Mouse (Mus musculus) midbrain, embryonic 15.5 days (tissue): Measurements from ENCODE around the gene Dhx58. TPM values are rescaled to one million over a fixed set of nuclear protein-coding genes. Genes with fewer than 3 reads are reported as not detected.

Source experiments
- ATAC-seq: fragments of 200-750 bp; cut with Nextera tagmentation; replicated peaks from 2 replicates; pipeline ENCODE4 v1.8.0; 2017; ENCODE audit warnings: moderate TSS enrichment
- H3K27ac ChIP-seq: fragments of 300-500 bp; sonication (generic); 2 replicates; pipeline ENCODE4 v1.5.1; 2015; ENCODE audit warnings: mild to moderate bottlenecking, inconsistent platforms
- H3K27me3 ChIP-seq: fragments of 300-500 bp; sonication (generic); replicated peaks from 2 replicates; pipeline ENCODE4 v1.6.1; 2015; ENCODE audit warnings: inconsistent platforms
- H3K36me3 ChIP-seq: fragments of 300-500 bp; sonication (generic); replicated peaks from 2 replicates; pipeline ENCODE4 v1.6.1; 2015; ENCODE audit warnings: inconsistent platforms
- H3K4me1 ChIP-seq: fragments of 300-500 bp; sonication (generic); 2 replicates; pipeline ENCODE4 v1.6.1; 2015; ENCODE audit warnings: inconsistent platforms
- H3K4me2 ChIP-seq: fragments of 300-500 bp; sonication (generic); 2 replicates; pipeline ENCODE4 v1.6.1; 2015; ENCODE audit warnings: inconsistent platforms, mild to moderate bottlenecking, moderate library complexity
- H3K4me3 ChIP-seq: fragments of 300-500 bp; sonication (generic); 2 replicates; pipeline ENCODE4 v1.5.1; 2015; ENCODE audit warnings: mild to moderate bottlenecking, inconsistent platforms
- H3K9ac ChIP-seq: fragments of 300-500 bp; sonication (generic); 2 replicates; pipeline ENCODE4 v1.6.1; 2015; ENCODE audit warnings: mild to moderate bottlenecking, inconsistent platforms
- H3K9me3 ChIP-seq: fragments of 300-500 bp; sonication (generic); 2 replicates; pipeline ENCODE4 v1.6.1; 2016; ENCODE audit warnings: inconsistent platforms
- WGBS: fragments of 180-500 bp; shearing (Covaris S2); methylation state at CpG from one replicate; pipeline ENCODE4 v1.1.7; 2015; ENCODE audit warnings: mixed read lengths; 5-methylcytosine and 5-hydroxymethylcytosine counted together
- polyA plus RNA-seq: library from polyadenylated mRNA; unstranded; fragments of >200 nt; fragmentation: Nextera tagmentation; extraction: Ambion mirVana; gene quantifications from 2 replicates; pipeline ENCODE4 v1.2.1, GENCODE M21; 2015

The Dhx58 gene
- polyA plus RNA-seq, 1 experiment from 2014 or later = 3.5 TPM

DNA sequence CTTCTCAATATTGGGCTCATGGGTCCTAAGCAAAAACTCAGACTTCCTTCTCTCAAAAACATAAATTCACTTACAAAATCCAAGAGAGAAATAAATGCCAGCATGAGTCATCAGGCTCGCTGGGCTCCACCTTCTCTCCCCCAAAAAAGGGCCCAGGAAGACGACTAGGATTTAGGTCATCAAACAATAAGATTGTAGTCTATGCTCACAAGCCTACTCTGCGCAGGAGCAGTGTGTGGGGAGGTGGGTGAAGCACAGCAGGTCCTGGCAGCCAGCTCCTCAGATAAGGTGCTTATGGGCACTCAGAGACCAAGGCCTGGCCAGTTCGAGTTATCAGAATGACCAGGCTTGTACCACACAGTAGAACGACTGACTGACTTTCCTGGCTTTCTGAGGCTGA lies 16.3 kb upstream of the Dhx58 start:
- no peak for ATAC-seq
- Histone ChIP-seq H3K27ac (0 out of 2 replicates have a peak overlapping the region, but pooled peaks have one; percentile 27), H3K4me2 (no peak overlapping the region), H3K4me1 (peaks cover 14% of the 10 kb centered on the region; the same call in 1 of the 2 replicates), H3K9me3 (no peaks in the 10 kb centered on the region), H3K36me3 (peaks cover 22% of the 10 kb centered on the region), H3K9ac (no peak overlapping the region), H3K4me3 (no peak overlapping the region), H3K27me3 (no peaks in the 10 kb centered on the region)
- 73% methylated on average over 5 of the region's 5 CpGs for WGBS

DNA sequence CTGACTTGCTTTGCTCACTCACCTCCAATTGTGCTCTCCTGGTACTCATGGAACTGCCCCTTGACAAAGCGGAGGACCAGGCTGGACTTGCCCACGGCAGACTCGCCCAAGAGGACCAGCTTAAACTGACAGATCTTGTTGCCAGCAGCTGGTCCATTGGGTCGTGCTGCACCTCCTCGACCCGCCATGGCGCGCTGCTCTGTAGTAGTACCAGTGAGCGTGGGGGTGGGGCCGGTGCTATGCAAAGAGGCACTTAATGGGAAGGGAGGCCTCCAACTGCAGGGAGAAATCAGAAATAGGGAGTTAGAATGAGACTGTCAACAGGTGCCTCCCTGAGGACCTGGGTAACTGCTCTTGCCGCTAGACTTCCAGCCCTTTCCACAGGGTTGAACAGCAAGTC lies 15.8 kb upstream of the Dhx58 start:
- Histone ChIP-seq H3K9me3 (no peaks in the 10 kb centered on the region), H3K36me3 (peaks cover 22% of the 10 kb centered on the region), H3K4me3 (no peak overlapping the region), H3K4me2 (no peak overlapping the region), H3K9ac (no peak overlapping the region), H3K4me1 (peaks cover 14% of the 10 kb centered on the region; the same call in 1 of the 2 replicates), H3K27ac (no peak overlapping the region; the same call in 1 of the 2 replicates), H3K27me3 (no peaks in the 10 kb centered on the region)
- ATAC-seq = no peak
- 86% methylated on average over 11 of the region's 11 CpGs for WGBS

DNA sequence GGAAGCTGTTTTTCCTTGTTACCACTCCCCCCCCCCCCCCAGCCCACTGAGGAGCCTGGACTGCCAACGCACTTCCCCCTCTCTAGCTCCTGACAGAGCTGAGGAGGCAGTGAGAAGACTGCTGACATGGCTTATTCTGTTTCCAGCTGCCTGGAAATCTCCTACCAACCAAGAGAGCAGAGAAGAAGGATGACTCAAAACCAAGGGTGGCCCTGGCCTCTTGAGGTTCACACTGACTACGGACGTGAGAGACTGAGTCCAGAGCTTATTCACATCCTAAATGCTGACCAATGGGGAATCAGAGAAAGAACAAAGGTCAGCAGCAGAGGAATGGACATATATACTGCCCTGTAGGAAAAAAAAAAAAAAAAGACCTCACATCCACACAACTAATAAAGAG lies 15.2 kb upstream of the Dhx58 start:
- no peak for ATAC-seq
- WGBS = 90% methylated on average over 3 of the region's 3 CpGs
- Histone ChIP-seq H3K27ac (no peak overlapping the region), H3K4me1 (peaks cover 14% of the 10 kb centered on the region; the same call in 1 of the 2 replicates), H3K9ac (no peak overlapping the region), H3K27me3 (no peaks in the 10 kb centered on the region), H3K9me3 (no peaks in the 10 kb centered on the region), H3K4me2 (no peak overlapping the region), H3K36me3 (peaks cover 22% of the 10 kb centered on the region), H3K4me3 (no peak overlapping the region)

DNA sequence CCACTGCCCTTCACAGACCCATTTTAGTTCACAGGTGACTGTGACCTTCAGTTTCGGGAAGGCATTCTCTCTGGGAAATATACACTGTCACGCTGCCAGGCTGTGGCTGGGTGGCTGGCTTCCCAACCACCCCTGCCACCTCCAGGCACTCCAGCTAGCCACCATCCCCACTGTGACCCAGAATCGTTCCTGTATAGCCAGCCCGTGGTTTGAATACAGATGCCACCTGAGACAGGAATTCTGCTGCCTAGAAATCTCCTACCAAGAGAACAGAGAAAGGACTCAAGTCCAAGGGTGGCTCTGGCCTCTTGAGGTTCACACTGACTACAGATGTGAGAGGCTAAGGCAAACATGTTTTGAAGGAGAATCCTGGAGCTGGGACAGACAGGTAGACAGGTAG lies 14.8 kb upstream of the Dhx58 start:
- H3K4me3 ChIP-seq = no peak overlapping the region
- H3K36me3 ChIP-seq = peaks cover 22% of the 10 kb centered on the region
- no peak for ATAC-seq
- H3K27me3 ChIP-seq = no peaks in the 10 kb centered on the region
- no peaks in the 10 kb centered on the region for H3K9me3 ChIP-seq
- H3K9ac ChIP-seq = no peak overlapping the region
- WGBS = 91% methylated on average over 4 of the region's 4 CpGs
- peaks cover 18% of the 10 kb centered on the region for H3K4me1 ChIP-seq
- no peak overlapping the region for H3K4me2 ChIP-seq
- H3K27ac ChIP-seq = no peak overlapping the region

DNA sequence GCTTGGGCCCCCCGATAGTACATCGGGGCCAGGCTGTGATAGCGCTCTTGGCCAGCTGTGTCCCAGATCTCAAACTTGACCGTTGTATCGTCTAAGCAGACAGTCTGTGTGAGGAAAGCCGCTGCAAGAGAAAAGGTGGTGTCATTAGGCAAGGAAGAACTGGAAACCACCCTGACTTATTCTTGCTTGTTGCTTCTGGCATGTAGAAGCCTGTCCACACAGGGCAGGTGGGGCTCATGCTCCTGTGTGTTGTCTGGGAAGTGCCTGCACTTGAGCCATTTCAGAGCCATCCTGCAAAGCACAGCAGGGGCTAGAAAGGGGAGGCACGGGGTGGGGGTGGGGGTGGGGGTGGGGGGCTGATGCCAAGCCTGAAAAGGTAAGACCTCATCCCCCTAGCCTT lies 14.4 kb upstream of the Dhx58 start:
- no peaks in the 10 kb centered on the region for H3K27me3 ChIP-seq
- 94% methylated on average over 7 of the region's 7 CpGs for WGBS
- H3K9ac ChIP-seq = no peak overlapping the region
- H3K36me3 ChIP-seq = peaks cover 22% of the 10 kb centered on the region
- ATAC-seq = no peak
- H3K27ac ChIP-seq = no peak overlapping the region
- H3K4me3 ChIP-seq = no peak overlapping the region
- no peak overlapping the region for H3K4me2 ChIP-seq
- H3K4me1 ChIP-seq = peaks cover 22% of the 10 kb centered on the region
- H3K9me3 ChIP-seq = no peaks in the 10 kb centered on the region

DNA sequence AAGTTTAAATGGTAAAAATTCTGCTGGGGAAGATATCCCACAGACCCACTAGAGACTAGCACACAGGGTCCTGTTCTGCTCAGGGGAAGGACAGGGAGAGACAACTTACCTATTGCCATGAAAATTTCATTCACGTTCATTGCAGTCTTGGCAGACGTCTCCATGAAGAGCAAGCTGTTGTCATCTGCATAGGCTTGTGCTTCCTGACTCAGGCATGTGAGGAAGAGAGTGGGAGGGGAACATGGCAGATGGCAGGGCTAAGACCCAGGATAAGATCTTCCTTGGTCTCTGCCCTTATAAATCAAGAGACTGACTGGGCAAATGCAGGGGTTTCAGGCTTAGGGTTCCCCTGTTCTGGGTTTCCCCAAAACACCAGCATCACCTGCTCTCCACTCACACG lies 12.6 kb upstream of the Dhx58 start:
- Histone ChIP-seq H3K9me3 (no peaks in the 10 kb centered on the region), H3K27me3 (no peaks in the 10 kb centered on the region), H3K27ac (no peak overlapping the region), H3K4me3 (no peak overlapping the region), H3K9ac (no peak overlapping the region; the same call in 1 of the 2 replicates), H3K4me1 (peaks cover 16% of the 10 kb centered on the region), H3K4me2 (no peak overlapping the region), H3K36me3 (peaks cover 22% of the 10 kb centered on the region)
- 87% methylated on average over 3 of the region's 3 CpGs for WGBS
- no peak for ATAC-seq

DNA sequence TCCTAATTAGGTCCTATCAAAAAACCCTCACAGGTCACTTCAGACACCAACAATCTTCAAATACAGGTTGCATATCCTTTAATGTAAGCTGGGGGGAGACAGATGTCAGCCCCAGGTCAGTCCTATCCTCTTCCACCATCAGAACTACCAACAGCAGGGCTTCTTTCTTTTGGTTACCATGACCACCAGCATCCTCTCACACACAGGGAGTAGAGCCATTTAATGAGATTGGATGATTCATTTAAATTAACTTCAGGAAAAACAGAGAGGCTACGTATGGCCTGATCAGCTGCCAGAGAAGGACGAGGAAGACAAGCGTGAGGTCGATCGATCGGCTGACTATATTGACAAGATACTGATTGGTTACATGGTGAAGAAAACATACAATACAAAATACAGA lies 10.9 kb upstream of the Dhx58 start:
- no peak overlapping the region for H3K4me2 ChIP-seq
- H3K4me3 ChIP-seq = no peak overlapping the region
- no peaks in the 10 kb centered on the region for H3K27me3 ChIP-seq
- 75% methylated on average over 6 of the region's 6 CpGs for WGBS
- no peaks in the 10 kb centered on the region for H3K9me3 ChIP-seq
- ATAC-seq = no peak
- H3K36me3 ChIP-seq = peaks cover 27% of the 10 kb centered on the region
- H3K27ac ChIP-seq = no peak overlapping the region
- peaks cover 21% of the 10 kb centered on the region for H3K4me1 ChIP-seq
- no peak overlapping the region for H3K9ac ChIP-seq

DNA sequence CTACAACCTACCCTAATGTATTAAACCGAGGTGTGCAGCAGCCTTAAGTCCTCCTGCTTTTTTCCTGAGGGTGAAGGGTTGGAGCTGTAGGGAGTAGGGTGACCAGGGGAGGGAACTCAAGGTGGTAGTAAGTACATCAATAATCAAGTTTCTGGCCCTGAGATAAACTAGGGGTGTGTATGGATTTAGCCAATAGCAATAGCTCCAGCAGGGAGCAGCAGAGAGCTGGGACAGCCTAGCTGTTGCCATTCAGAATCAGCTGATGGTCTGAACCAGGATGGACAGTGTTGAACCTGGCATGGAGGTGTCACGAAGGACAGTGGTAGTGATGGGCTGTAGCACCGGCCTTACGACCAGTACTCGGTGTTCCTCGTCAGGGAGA lies 10.5 kb upstream of the Dhx58 start:
- ATAC-seq = no peak
- H3K9ac ChIP-seq = peak overlapping the region; percentile 6; the same call in 1 of the 2 replicates
- H3K4me3 ChIP-seq = no peak overlapping the region
- 51% methylated on average over 6 of the region's 6 CpGs for WGBS
- H3K4me1 ChIP-seq = peaks cover 21% of the 10 kb centered on the region
- H3K9me3 ChIP-seq = no peaks in the 10 kb centered on the region
- H3K27ac ChIP-seq = no peak overlapping the region
- H3K4me2 ChIP-seq = no peak overlapping the region
- H3K36me3 ChIP-seq = peaks cover 27% of the 10 kb centered on the region
- H3K27me3 ChIP-seq = no peaks in the 10 kb centered on the region

DNA sequence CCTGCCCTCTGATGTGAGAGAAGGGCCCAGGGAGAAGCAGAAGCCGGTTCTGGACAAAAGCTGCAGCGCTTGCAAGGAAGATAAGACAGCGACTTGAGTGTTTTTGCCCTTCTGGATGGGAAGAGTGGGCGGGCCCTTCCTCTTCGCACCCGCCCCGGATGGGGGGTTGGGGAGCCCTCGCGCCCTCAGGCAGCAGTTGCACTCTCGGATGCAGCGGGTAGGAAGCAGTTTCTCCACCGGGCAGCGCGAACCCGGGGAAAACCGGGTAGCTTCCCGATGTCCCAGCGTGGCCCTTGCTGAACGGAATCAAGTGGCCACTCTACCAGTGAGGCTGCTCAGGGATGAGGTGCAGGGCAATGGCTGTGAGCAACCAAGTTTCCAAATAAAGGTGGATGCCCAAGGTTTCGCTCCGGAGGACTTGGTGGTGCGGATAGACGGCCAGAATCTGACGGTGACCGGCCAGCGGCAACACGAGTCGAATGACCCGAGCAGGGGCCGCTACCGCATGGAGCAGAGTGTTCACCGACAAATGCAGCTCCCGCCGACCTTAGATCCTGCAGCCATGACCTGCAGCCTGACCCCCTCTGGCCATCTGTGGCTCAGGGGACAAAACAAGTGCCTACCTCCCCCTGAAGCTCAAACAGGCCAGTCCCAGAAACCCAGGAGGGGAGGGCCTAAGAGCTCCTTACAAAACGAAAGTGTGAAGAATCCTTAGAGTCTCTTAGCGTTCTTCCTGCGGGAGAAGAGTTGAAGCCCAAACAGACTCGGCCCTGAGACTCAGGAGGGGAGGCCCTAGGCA lies 9.9 kb upstream of the Dhx58 start, which contains the start of gene Hspb9:
Gene Hspb9 (plus strand): TSS at position 116 of the 799 bp plus-strand sequence.
- WGBS = 8% methylated on average over 38 of the region's 38 CpGs

DNA sequence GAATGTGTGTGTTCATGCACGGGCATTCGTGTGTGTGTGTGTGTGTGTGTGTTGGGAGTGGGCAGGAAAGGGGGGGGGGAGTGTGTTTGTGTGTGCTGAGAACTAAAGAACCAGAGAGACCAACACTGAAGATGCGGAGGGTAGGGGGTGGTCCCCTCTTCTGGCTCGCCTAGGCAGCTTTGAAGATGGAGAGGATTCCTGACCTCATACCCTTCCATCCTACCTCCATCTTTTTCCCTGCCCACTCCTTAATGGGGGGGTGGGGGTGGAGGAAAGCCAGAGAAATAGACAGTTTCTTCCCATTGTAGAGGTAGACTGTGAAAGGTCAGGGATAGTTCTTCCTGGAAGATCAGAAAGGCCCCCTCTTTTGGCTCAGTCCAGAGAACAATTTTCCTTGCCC lies 9.1 kb upstream of the Dhx58 start:
- Histone ChIP-seq H3K9me3 (no peaks in the 10 kb centered on the region), H3K36me3 (peaks cover 35% of the 10 kb centered on the region), H3K4me3 (no peak overlapping the region), H3K9ac (0 out of 2 replicates have a peak overlapping the region, but pooled peaks have one; percentile 12), H3K27ac (no peak overlapping the region), H3K27me3 (no peaks in the 10 kb centered on the region), H3K4me2 (peak overlapping the region; percentile 23; the same call in 1 of the 2 replicates), H3K4me1 (peaks cover 21% of the 10 kb centered on the region)
- 66% methylated on average over 4 of the region's 4 CpGs for WGBS
- no peak for ATAC-seq

More for the DNA sequence above, 9.9 kb upstream of the Dhx58 start, which contains the start of gene Hspb9:
- H3K27ac ChIP-seq = peak within 1 kb of the TSS; percentile 10; the same call in 1 of the 2 replicates
- H3K4me1 ChIP-seq = peaks cover 21% of the 10 kb centered on the region
- no peak for ATAC-seq
- peak within 1 kb of the TSS; percentile 23; the same call in 1 of the 2 replicates for H3K4me2 ChIP-seq
- peak within 1 kb of the TSS; percentile 12; the same call in 1 of the 2 replicates for H3K9ac ChIP-seq
- peaks cover 32% of the 10 kb centered on the region for H3K36me3 ChIP-seq
- H3K9me3 ChIP-seq = no peaks in the 10 kb centered on the region
- H3K4me3 ChIP-seq = no peak within 1 kb of the TSS
- H3K27me3 ChIP-seq = no peaks in the 10 kb centered on the region

DNA sequence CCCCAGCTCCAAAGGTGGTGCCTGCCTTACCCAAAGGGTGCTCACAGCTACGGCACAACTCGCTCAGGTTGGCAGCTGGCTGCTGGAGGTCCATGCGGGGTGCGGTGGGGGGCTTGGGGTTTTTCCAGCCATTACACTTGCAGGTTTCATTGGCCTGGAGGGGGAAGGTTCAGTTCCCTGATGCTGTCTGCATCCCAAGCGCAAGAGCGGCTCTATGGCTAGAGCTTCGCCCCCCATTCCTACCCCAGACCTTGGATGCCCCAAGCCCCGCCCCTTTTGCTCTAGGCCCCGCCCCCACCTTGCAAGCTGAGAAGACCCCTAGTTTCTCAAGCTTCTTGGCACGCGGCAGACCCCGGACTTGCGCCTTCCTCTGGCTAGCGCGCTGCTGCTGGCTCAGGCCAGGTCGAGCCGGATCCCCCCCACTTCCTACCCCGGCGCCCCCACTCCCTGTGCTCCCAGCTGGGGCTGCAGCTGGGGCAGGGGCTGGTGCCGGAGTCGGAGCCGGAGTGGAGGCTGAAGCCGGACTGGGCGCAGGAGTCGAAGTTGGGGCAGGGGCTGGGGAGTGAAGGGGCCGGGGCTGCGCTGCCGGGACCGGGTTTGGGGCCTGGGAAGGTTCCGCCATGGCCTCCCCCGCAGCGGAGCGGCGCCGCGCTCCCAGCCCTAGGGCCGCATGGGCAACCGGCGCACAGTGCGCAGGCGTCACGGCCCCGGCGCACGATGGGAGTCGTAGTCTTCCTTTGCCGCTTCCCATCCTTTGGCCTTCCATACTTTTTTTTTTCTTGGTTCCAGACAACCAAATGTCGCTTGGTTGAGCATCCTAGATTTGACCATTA lies 7.9 kb upstream of the Dhx58 start, which contains the start of gene Kat2a:
Gene Kat2a (minus strand): TSS at position 683 of the 833 bp plus-strand sequence.
- H3K4me3 ChIP-seq = peak within 1 kb of the TSS; percentile 90
- H3K27me3 ChIP-seq = no peaks in the 10 kb centered on the region
- peak within 1 kb of the TSS; percentile 81 for H3K27ac ChIP-seq
- H3K9me3 ChIP-seq = no peaks in the 10 kb centered on the region
- ATAC-seq = peak; percentile 93
- H3K4me1 ChIP-seq = peaks cover 21% of the 10 kb centered on the region
- WGBS = under 1% methylated on average over 43 of the region's 48 CpGs
- H3K36me3 ChIP-seq = peaks cover 35% of the 10 kb centered on the region; the same call in 1 of the 2 replicates
- peak within 1 kb of the TSS; percentile 83 for H3K9ac ChIP-seq
- peak within 1 kb of the TSS; percentile 84 for H3K4me2 ChIP-seq

DNA sequence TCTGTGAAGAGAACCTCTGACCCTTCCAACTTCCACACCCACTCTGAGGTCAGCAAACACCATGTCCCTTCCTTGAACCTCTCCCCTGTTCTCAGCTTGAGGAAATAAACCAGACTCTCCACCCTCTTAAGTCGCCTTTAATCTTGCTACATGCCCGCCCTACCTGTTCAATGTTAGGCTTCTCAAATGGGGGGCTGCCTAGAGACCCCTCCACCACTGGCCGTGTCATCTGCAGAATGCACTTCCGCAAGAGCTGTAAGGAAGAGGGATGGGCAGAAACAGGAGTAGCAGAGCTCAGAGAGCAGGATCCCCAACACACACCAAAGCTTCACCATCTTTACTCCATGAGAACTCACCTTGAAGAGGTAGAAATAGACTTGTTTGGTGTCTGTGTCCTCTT lies 6.9 kb upstream of the Dhx58 start:
- Histone ChIP-seq H3K4me1 (peaks cover 21% of the 10 kb centered on the region), H3K4me2 (peak overlapping the region; percentile 84; the same call in 1 of the 2 replicates), H3K27ac (no peak overlapping the region), H3K9me3 (no peaks in the 10 kb centered on the region), H3K36me3 (peaks cover 39% of the 10 kb centered on the region), H3K4me3 (peak overlapping the region; percentile 90; the same call in 1 of the 2 replicates), H3K27me3 (no peaks in the 10 kb centered on the region), H3K9ac (peak overlapping the region; percentile 83)
- ATAC-seq = no peak
- WGBS = 87% methylated on average over 4 of the region's 4 CpGs
